Mouse (Mus musculus) ovary, postnatal 10 days (tissue): ENCODE measurements around the gene Tnfrsf9.
"Not testable (repeated sequence)": the region's sequence is repeated elsewhere in the genome, so short reads cannot be mapped to it uniquely, and the experiment has no call there.

Experiments
- DNase-seq: peaks from one replicate; pipeline ENCODE4 v3.0.0; 2022; ENCODE audit warnings: low spot score

Tnfrsf9 gene

GRCm38 (mm10) chr4:150914290-150914733, at the start of gene Tnfrsf9, which contains the start of gene Park7:
Tnfrsf9 (plus strand) TSS chr4:150914562.
Park7 (minus strand) TSS chr4:150914437.
- DNase-seq = peak; percentile 87

- no peak for DNase-seq
Measured at GRCm38 (mm10) chr4:150865371-150865770, 49.0 kb upstream of the Tnfrsf9 start.

GRCm38 (mm10) chr4:150866069-150866468, 48.3 kb upstream of the Tnfrsf9 start:
- DNase-seq = no peak

GRCm38 (mm10) chr4:150866494-150866893, 47.9 kb upstream of the Tnfrsf9 start:
- DNase-seq = no peak

- no peak for DNase-seq
Measured at GRCm38 (mm10) chr4:150868161-150868560, 46.2 kb upstream of the Tnfrsf9 start.

- no peak for DNase-seq
Measured at GRCm38 (mm10) chr4:150868859-150869258, 45.5 kb upstream of the Tnfrsf9 start.

GRCm38 (mm10) chr4:150869276-150870197, 44.8 kb upstream of the Tnfrsf9 start:
- no peak for DNase-seq

- no peak for DNase-seq
Measured at GRCm38 (mm10) chr4:150870963-150871391, 43.4 kb upstream of the Tnfrsf9 start.

DNA sequence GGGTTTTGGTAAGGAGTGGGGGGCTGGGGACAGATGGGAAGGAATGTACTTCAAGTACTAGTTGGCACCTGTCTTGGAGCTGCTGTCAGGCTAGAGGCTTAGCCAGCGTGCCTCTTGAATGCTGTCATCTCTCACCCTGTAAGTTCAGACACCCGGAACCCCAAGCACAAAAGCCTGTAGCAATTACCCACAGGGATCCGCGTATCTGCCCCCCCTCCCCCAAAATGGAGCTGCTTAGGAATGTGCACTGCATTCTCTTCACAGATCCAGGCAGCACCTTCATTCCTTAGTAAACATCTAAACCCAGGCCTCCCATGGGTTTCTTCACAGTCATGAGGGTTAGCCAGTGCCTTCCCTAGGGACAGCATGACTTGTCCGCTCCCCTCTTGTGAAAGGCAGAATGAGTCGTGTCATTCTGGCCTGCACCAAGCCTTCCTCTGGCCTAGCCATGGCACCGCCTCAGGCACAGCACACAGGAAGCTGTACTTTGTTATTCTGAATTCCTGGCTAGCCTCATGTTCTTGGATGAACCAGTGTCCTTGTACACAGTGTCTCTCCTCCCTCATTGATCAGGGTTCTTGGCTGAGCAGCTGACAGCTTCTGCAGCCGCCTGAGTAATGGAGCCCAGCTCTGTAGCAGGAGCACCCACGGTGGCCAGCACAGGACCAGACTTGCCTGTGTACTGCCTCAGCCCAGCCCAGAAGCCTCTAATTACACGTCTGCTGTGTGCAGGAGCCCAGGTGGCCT, 42.8 kb upstream of the Tnfrsf9 start:
- no peak for DNase-seq

DNA sequence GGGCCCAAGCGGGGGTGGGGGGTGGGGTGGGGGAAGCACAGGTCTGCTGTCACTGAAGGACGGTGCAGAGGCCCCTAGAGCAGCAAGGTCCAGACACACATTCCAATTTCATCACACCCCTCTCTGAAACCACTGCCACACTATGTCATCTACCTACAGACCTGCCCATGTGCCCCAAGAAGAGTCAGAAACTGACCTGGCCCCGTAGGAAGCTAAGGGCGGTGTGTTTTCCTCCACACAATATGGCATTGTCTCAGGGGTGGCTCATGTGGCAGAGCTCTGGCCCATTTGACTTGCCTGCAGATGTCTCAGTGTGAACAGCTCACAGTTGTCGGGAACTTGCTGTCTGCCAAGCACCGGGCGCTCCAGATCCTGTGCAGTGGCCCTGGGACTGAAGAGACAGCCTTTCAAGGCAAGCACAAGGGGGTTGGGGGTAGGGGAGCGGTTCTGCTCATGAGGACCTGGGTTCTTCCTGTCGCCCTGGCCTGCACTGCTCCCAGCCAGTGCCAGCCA, 42.2 kb upstream of the Tnfrsf9 start:
- no peak for DNase-seq

DNA sequence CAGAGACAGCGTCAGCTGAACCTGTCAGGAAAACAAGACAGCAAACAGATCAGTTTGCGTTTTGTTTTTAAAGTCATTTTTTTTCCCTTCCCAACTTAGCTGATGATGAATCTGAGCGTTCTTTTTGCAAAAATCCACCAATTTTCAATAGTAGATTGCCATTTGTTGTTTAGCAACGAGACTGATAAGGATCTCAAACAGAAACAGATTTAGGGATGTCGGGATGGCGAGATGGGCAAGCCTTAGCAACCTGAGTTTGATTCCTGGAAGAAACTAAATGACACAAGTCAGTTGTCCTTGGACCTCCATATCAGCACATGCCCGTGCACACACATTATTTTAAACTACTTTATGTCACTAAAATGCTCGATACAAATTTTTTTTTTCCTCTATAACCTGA, 41.7 kb upstream of the Tnfrsf9 start:
- no peak for DNase-seq

DNA sequence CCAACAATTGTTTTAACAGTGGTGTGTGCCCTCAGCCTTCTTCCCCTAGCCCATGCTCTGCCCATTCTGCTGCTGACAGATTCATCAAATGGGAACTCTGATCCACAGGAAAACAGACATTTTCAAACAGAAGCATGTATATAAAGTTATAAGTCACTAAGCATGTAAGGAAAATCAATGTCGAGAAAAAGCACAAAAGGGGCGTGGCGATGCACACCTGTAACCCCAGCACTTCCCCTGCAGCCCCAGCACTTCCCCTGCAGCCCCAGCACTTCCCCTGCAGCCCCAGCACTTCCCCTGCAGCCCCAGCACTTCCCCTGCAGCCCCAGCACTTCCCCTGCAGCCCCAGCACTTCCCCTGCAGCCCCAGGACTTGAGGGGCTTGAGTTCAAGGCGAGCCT, 39.9 kb upstream of the Tnfrsf9 start:
- not testable (repeated sequence) for DNase-seq

DNA sequence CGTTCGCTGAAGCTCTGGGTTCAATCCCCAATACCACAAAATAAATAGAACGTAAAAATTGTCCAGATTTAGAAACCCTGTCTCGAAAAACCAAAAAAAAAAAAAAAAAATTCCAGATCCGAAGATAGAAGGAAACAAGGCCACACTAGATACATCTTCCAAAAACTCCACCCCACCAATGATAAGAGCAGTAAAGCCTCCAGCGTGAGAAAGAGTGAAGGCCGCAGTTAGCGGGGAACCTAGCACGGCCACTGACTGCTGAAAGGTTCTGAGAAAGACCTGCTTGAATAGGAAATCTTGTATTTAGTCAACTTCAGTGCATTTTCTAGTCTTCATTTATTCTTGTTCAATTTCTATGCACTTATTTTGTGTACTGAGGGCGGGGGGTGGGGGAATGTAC, 39.0 kb upstream of the Tnfrsf9 start:
- no peak for DNase-seq

DNA sequence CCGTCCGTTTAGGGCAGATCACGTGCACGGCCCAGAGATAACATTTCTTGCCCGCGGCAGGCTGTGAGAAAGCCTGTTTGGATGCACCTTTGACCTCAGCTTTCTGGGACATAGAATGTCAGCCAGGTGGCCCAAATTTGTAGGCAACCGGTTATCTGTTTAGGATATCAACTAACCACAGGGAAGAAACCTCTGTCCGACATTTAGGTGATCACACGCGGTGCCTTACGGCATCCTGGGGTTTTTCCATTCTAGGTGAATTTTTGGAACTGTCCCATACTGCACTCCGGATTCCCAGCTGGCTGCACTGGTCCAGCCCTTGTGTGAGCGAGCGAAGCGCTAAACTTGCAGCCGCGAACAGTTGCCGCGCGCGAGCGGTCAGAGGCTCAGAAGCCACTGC, 34.7 kb upstream of the Tnfrsf9 start:
- DNase-seq = no peak

GRCm38 (mm10) chr4:150880364-150880763, 34.0 kb upstream of the Tnfrsf9 start:
- no peak for DNase-seq

DNA sequence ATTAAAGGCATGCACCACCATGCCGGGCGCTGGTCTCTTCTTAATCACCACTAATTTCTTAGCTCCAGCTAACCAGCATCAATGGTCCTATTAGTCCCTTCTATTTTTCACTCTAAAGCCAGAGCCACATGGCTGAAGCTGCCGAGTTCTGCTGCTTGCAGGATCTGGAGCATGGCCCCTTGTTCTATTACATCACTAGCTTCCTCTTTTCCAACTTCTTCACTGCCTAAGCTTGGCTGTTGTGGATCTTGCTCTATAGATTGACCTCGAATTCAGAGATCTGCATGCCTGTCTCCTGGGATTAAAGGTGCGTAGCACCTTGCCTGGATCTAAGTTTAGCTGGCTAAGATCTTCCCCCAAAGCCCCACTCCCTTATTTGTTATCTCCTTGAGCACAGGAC, 31.7 kb upstream of the Tnfrsf9 start:
- no peak for DNase-seq

DNA sequence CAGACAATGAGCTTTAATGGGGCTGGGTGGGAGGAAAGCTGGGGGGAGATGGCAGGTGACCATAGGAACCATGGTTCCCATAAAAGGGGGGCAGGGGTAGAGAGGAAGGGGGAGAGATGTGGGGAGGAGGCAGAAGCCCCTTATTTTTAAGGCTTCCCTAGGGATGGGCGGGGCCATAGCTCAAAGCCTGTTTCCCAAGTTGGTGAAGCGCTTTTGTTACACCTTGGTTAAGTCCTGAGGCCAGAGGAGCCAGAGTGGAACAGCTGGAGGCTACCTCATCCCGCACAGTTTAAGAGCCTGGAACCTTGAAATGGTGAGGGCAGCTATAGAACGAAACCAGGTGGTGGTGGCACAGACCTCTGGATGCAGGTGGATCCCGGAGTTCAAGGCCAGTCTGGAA, 26.5 kb upstream of the Tnfrsf9 start:
- DNase-seq = no peak

DNA sequence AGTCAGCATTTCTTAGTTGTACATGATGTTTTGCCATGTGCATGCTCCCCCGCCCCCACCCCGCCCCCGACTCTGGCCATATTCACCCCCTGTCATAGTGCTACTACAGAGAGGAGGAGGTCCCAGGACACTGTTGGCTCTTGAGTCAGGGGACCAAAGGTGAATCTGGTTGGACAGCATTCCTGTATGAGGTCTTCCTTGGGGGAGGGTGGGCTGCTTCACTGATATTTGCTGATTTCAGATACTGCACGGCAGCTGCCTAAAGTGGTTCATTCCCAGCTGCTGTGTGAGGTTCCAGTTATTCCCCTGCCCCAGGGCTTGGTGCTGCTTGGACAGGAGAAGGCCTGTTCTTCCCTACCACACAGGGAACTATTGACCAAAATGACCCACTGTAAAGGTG, 25.9 kb upstream of the Tnfrsf9 start:
- no peak for DNase-seq

- DNase-seq = no peak
Measured at GRCm38 (mm10) chr4:150889273-150889954, 24.9 kb upstream of the Tnfrsf9 start.

GRCm38 (mm10) chr4:150889955-150890315, 24.4 kb upstream of the Tnfrsf9 start:
- no peak for DNase-seq

DNA sequence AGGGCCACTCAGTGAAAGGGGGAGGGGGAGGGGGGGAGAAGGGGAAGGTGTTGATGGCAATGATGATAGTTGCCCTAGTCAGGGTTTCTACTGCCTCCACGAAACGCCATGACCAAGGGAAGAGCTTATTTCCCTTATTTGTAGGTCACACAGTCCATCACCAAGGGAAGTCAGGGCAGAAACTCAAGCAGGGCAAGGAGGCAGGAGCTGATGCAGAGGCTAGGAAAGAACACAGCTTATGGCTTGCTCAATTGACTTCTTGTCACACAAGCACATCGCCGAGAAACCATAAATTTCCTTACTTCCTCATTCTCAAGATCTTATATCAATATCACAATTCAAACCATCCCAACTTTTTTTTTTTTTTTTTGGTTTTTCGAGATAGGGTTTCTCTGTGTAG, 23.1 kb upstream of the Tnfrsf9 start:
- DNase-seq = no peak
